Mouse (Mus musculus): ENCODE results near the gene Fgfr2. TPM values are rescaled to one million over a fixed set of nuclear protein-coding genes. Genes with fewer than 3 reads are reported as not detected.
A peak's percentile ranks its signal among the peaks of the same experiment; 100 is the strongest.

The Fgfr2 gene
- polyA plus RNA-seq, 1 experiment from 2014 or later, result 81.1 TPM

DNA sequence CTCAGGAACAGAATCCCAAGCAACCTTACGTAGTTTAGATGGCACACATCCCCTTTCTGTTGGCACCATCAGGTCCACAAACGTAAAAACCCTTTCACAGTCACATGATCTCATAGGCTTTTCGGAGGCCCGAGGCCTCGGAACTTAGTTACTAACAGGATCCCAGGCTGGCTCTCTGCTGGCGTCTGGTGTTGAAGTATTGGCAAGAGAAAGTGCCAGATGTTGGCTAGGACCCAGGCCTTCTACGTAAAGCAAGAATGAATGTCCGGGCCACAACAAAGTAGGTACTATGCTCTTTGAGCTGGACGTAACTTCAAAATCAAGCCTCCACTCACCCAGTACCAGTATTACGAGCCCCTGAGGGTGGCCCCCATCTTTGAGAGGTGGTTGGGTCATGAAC, 909.1 kb downstream of the Fgfr2 start:
- peaks cover 10% of the 10 kb centered on the region for H3K4me1 ChIP-seq
- 79% methylated on average over 10 of the region's 10 CpGs for WGBS
- H3K4me3 ChIP-seq, result no peak overlapping the region
- H3K36me3 ChIP-seq, result no peaks in the 10 kb centered on the region
- H3K27me3 ChIP-seq, result no peaks in the 10 kb centered on the region; the same call in 1 of the 2 replicates
- no peak overlapping the region for H3K9ac ChIP-seq
- no peaks in the 10 kb centered on the region for H3K9me3 ChIP-seq (replicated peaks)
- no peak overlapping the region for H3K4me2 ChIP-seq (replicated peaks)
- ATAC-seq (ENCODE audit: low FRiP score), result no peak
- no peak overlapping the region for H3K27ac ChIP-seq

DNA sequence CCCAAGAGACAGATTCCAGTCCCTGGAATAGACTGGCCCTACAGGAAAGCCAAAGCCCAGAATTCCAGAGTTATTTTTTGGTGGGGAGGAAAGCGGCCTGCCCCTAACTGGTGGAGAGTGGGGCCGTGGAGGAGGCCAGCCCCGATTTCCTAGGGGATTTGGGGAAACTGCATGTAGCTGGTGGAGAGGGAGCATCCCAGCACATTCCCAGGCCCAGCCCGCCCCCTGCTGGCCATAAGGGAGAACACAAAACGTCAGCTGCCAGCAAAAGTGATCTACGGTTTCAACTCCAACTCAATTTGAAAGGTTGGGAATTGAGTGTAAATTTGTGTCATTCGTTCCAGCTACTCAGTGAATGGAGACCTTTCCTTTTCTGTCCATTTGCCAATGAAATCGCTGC, 909.7 kb downstream of the Fgfr2 start:
- Histone ChIP-seq H3K4me2 (replicated peaks) (no peak overlapping the region), H3K27ac (no peak overlapping the region), H3K4me1 (peaks cover 10% of the 10 kb centered on the region), H3K9me3 (replicated peaks) (no peaks in the 10 kb centered on the region), H3K27me3 (no peaks in the 10 kb centered on the region; the same call in 1 of the 2 replicates), H3K9ac (no peak overlapping the region), H3K4me3 (no peak overlapping the region), H3K36me3 (no peaks in the 10 kb centered on the region)
- 5% methylated on average over 8 of the region's 8 CpGs for WGBS
- ATAC-seq (ENCODE audit: low FRiP score), result 0 out of 2 replicates have a peak, but pooled peaks have one; percentile 43

GRCm38 (mm10) chr7:132211920-132212701, 911.0 kb downstream of the Fgfr2 start:
- 81% methylated on average over 6 of the region's 6 CpGs for WGBS
- H3K9me3 ChIP-seq (replicated peaks), result no peaks in the 10 kb centered on the region
- H3K4me2 ChIP-seq (replicated peaks), result no peak overlapping the region
- no peaks in the 10 kb centered on the region; the same call in 1 of the 2 replicates for H3K27me3 ChIP-seq
- H3K9ac ChIP-seq, result no peak overlapping the region
- H3K4me3 ChIP-seq, result no peak overlapping the region
- H3K4me1 ChIP-seq, result peaks cover 10% of the 10 kb centered on the region
- H3K36me3 ChIP-seq, result no peaks in the 10 kb centered on the region
- no peak for ATAC-seq (ENCODE audit: low FRiP score)
- H3K27ac ChIP-seq, result no peak overlapping the region; the same call in 1 of the 2 replicates

- Histone ChIP-seq H3K27ac (no peak overlapping the region), H3K4me2 (replicated peaks) (no peak overlapping the region), H3K27me3 (no peaks in the 10 kb centered on the region; the same call in 1 of the 2 replicates), H3K36me3 (no peaks in the 10 kb centered on the region), H3K4me1 (peaks cover 10% of the 10 kb centered on the region), H3K4me3 (no peak overlapping the region), H3K9me3 (replicated peaks) (no peaks in the 10 kb centered on the region), H3K9ac (no peak overlapping the region)
- 79% methylated on average over 5 of the region's 5 CpGs for WGBS
- ATAC-seq (ENCODE audit: low FRiP score), result no peak
These were observed 912.5 kb downstream of the Fgfr2 start for GRCm38 (mm10) chr7:132210616-132211015.

DNA sequence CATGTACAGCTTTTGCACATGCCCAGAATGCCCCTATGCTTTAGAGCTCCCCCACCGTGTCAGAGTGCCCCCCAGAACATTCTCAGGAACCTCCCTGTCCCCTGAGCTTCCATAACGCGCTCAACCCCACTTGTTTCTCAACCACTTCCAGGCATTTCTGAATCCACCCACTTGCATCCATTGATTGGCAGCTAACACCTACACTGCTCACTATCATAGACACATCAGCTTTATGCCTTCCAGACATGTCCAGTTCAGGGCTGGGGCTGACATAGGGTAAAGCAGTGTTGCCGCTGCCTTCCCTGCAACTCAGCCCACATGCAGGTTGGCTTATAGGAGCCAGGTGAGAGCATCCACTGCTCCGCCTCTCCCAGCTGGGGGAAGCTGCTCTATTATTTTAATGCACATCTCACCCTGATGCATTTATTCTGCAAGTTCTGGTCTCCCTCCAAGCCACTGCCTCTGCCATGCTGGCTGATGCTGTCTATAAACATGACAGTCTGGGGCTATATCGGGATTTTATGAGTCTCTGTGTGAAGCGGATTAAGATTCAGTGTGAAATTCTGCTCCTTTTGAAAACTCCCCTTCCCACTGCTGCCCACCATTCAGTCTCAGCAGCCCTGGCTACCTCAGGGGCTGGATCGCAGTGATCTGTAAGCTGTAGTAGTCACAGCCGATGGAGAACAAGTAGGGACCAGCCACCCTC, 914.1 kb downstream of the Fgfr2 start:
- Histone ChIP-seq H3K4me3 (no peak overlapping the region), H3K27me3 (no peaks in the 10 kb centered on the region; the same call in 1 of the 2 replicates), H3K9ac (no peak overlapping the region), H3K9me3 (replicated peaks) (no peaks in the 10 kb centered on the region), H3K36me3 (no peaks in the 10 kb centered on the region), H3K27ac (no peak overlapping the region), H3K4me1 (peaks cover 16% of the 10 kb centered on the region), H3K4me2 (replicated peaks) (no peak overlapping the region)
- WGBS, result 79% methylated on average over 9 of the region's 9 CpGs
- no peak for ATAC-seq (ENCODE audit: low FRiP score)

DNA sequence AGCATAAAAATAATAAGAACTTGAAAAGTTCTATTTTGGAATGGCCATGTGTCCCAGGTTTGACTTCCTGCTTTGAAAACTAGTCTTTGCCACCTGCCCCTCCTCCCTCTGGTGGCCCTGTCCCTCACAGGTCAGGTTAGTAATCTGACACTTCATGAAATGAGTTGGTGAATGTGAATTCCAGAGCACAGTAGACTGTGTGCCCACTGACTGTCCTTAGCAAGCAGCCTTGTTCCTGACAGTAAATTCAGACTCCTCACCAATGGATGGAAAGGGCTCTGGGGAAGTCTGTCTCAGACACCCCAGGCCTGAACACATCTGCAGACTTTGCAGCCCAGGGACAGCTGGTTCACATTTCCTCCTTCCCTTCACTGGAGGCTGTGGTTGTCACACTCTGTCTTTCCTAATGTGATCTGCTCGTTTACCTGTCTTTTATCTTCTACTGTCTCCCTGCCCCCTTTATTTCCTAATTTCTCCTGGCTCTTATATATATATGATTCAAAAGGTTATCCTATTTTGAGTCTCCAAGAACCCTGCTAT, 919.0 kb downstream of the Fgfr2 start:
- Histone ChIP-seq H3K27ac (no peak overlapping the region), H3K9ac (no peak overlapping the region), H3K9me3 (replicated peaks) (no peaks in the 10 kb centered on the region), H3K4me1 (0 out of 2 replicates have a peak, but pooled peaks cover 8% of the 10 kb centered on the region), H3K27me3 (no peaks in the 10 kb centered on the region), H3K4me2 (replicated peaks) (no peak overlapping the region), H3K36me3 (no peaks in the 10 kb centered on the region), H3K4me3 (no peak overlapping the region)
- ATAC-seq (ENCODE audit: low FRiP score), result no peak
- 46% methylated on average over 1 of the region's 1 CpGs for WGBS

GRCm38 (mm10) chr7:132199686-132200085, 923.5 kb downstream of the Fgfr2 start:
- Histone ChIP-seq H3K9me3 (replicated peaks) (no peaks in the 10 kb centered on the region), H3K9ac (no peak overlapping the region), H3K36me3 (no peaks in the 10 kb centered on the region), H3K4me3 (no peak overlapping the region), H3K4me2 (replicated peaks) (no peak overlapping the region), H3K4me1 (peaks cover 9% of the 10 kb centered on the region; the same call in 1 of the 2 replicates), H3K27ac (no peak overlapping the region), H3K27me3 (no peaks in the 10 kb centered on the region)
- WGBS, result 41% methylated on average over 6 of the region's 6 CpGs
- ATAC-seq (ENCODE audit: low FRiP score), result no peak

DNA sequence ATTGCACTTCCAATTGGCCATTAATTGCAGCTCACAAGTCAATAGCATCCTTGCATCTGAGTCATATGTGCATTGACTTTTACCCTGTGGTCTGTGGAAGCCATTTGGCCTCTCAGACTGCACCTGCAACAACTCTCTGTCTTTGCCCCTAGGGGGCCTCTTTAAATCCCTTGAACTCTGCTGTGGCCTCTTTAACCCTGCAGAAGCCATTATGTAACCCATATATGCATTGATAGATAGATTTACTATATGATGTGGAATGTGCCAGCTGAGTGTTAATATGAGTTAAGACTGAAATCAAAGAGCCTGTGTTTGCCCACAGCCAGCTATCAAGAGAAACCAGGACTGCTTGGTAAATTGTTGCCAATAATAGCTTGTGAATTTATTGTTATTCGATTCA, 924.3 kb downstream of the Fgfr2 start:
- no peaks in the 10 kb centered on the region for H3K9me3 ChIP-seq (replicated peaks)
- 92% methylated on average over 1 of the region's 1 CpGs for whole genome bisulfite sequencing
- peaks cover 3% of the 10 kb centered on the region; the same call in 1 of the 2 replicates for H3K4me1 ChIP-seq
- no peaks in the 10 kb centered on the region for H3K27me3 ChIP-seq
- no peaks in the 10 kb centered on the region for H3K36me3 ChIP-seq
- no peak overlapping the region for H3K27ac ChIP-seq
- H3K9ac ChIP-seq, result no peak overlapping the region
- H3K4me3 ChIP-seq, result no peak overlapping the region
- no peak for ATAC-seq (ENCODE audit: low FRiP score)
- H3K4me2 ChIP-seq (replicated peaks), result no peak overlapping the region

GRCm38 (mm10) chr7:132197817-132198475, 925.2 kb downstream of the Fgfr2 start:
- Histone ChIP-seq H3K4me2 (replicated peaks) (no peak overlapping the region), H3K27me3 (no peaks in the 10 kb centered on the region), H3K4me1 (peaks cover 3% of the 10 kb centered on the region; the same call in 1 of the 2 replicates), H3K9ac (no peak overlapping the region), H3K27ac (no peak overlapping the region), H3K9me3 (replicated peaks) (no peaks in the 10 kb centered on the region), H3K4me3 (no peak overlapping the region), H3K36me3 (no peaks in the 10 kb centered on the region)
- 49% methylated on average over 7 of the region's 7 CpGs for WGBS
- ATAC-seq (ENCODE audit: low FRiP score), result no peak

- H3K4me3 ChIP-seq, result no peak overlapping the region
- peaks cover 3% of the 10 kb centered on the region; the same call in 1 of the 2 replicates for H3K4me1 ChIP-seq
- H3K27ac ChIP-seq, result no peak overlapping the region
- H3K36me3 ChIP-seq, result no peaks in the 10 kb centered on the region
- H3K9ac ChIP-seq, result no peak overlapping the region
- H3K27me3 ChIP-seq, result no peaks in the 10 kb centered on the region
- 87% methylated on average over 1 of the region's 1 CpGs for WGBS
- no peaks in the 10 kb centered on the region for H3K9me3 ChIP-seq (replicated peaks)
- ATAC-seq (ENCODE audit: low FRiP score), result no peak
- H3K4me2 ChIP-seq (replicated peaks), result no peak overlapping the region
These were observed 926.6 kb downstream of the Fgfr2 start for GRCm38 (mm10) chr7:132196581-132196980.

GRCm38 (mm10) chr7:132193606-132194005, 929.5 kb downstream of the Fgfr2 start:
- WGBS, result 93% methylated on average over 2 of the region's 2 CpGs
- Histone ChIP-seq H3K27me3 (no peaks in the 10 kb centered on the region), H3K9ac (no peak overlapping the region), H3K9me3 (replicated peaks) (no peaks in the 10 kb centered on the region), H3K4me3 (no peak overlapping the region), H3K4me2 (replicated peaks) (no peak overlapping the region), H3K27ac (no peak overlapping the region), H3K36me3 (no peaks in the 10 kb centered on the region), H3K4me1 (peaks cover 3% of the 10 kb centered on the region; the same call in 1 of the 2 replicates)
- ATAC-seq (ENCODE audit: low FRiP score), result no peak

- no peaks in the 10 kb centered on the region for H3K36me3 ChIP-seq
- no peak for ATAC-seq (ENCODE audit: low FRiP score)
- H3K4me1 ChIP-seq, result peaks cover 7% of the 10 kb centered on the region
- no peak overlapping the region for H3K4me3 ChIP-seq
- no peak overlapping the region for H3K27ac ChIP-seq
- no peaks in the 10 kb centered on the region for H3K27me3 ChIP-seq
- H3K9ac ChIP-seq, result no peak overlapping the region
- WGBS, result 70% methylated on average over 3 of the region's 3 CpGs
- no peaks in the 10 kb centered on the region for H3K9me3 ChIP-seq (replicated peaks)
- no peak overlapping the region for H3K4me2 ChIP-seq (replicated peaks)
These were observed 935.7 kb downstream of the Fgfr2 start for GRCm38 (mm10) chr7:132187456-132187855.

Measured in hindbrain, embryonic 12.5 days (tissue).